Comparison of ENCODE assay signal across 8 mouse cellular contexts in the genomic region with DNA sequence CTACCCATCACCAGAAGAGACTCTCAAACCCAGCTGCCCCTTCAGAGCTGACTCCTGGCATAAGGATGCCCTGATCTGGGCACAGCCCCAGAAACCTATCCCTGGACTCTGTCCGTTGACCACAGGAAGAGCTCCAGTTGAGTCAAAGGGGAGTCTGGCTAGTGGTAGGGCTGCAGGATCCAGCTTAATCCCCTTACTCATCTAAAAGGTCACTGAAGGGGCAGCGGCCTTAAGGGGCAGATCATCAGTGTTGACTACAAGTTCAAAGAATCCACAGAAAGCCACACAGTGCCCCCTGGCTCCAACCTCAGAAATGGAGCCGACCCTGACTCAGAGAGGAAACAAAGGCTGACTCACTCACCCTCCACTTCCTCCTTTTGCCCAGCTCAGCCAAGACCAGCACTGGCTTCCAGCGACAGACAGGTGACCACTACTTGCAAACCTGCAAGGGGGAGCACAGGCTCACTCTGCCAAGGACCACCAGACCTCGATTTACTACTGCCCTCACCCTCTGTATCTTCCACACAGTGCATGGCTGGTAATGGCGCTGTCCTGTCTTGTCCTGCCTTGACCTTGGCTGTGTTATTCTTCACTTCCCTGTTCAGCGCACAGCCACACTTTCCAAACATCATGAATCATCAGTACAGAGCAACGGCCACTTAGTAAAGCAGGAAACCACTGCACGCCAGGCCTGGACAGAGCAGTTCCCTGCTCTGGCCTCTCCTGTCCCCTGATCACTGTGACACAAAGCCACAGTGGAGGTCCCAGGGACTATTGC.
DNase-seq lines count a peak whose midpoint lies in the region; ATAC-seq lines count a peak whose summit lies in the region.

No protein-coding gene starts in this region.

- no peaks in the 10 kb centered on the region for H3K9me3 ChIP-seq in midbrain, embryonic 15.5 days
- no peaks in the 10 kb centered on the region for H3K9me3 ChIP-seq in midbrain, embryonic 13.5 days
- no peaks in the 10 kb centered on the region for H3K9me3 ChIP-seq in limb, embryonic 10.5 days (replicated peaks)

- H3K4me1 ChIP-seq in midbrain, embryonic 15.5 days, result 0 out of 2 replicates have a peak, but pooled peaks cover 3% of the 10 kb centered on the region
- peaks cover 9% of the 10 kb centered on the region for H3K4me1 ChIP-seq in midbrain, embryonic 13.5 days (replicated peaks)
- H3K4me1 ChIP-seq in limb, embryonic 10.5 days, result peaks cover 49% of the 10 kb centered on the region

- H3K4me3 ChIP-seq in midbrain, embryonic 15.5 days, result no peak overlapping the region
- H3K4me3 ChIP-seq in midbrain, embryonic 13.5 days (replicated peaks), result no peak overlapping the region
- H3K4me3 ChIP-seq in limb, embryonic 10.5 days, result no peak overlapping the region

- no peak for ATAC-seq in midbrain, embryonic 15.5 days (replicated peaks)
- no peak for ATAC-seq in midbrain, embryonic 13.5 days

- intact Hi-C loops in heart, postnatal 14 days (cut with DNase I), result no loop called here

- peak; percentile 55 for DNase-seq in embryo, embryonic 11 days
- DNase-seq in heart, postnatal 14 days, result peak; percentile 60 to 65
- no peak for DNase-seq in limb, embryonic 10.5 days (ENCODE audit: low spot score)
- DNase-seq in monocyte, adult 2 months (ENCODE audit: low read depth in 1 of 2, low spot score in 2 of 2), result peak; percentile 91 to 92
- peak; percentile 53 for DNase-seq in urinary bladder, postnatal 25 days (ENCODE audit: low spot score)
- no peak for DNase-seq in testis, postnatal 14 days (ENCODE audit: low spot score)

- 68% methylated on average over 9 of the region's 9 CpGs for WGBS in midbrain, embryonic 15.5 days
- WGBS in midbrain, embryonic 13.5 days, result 69% methylated on average over 9 of the region's 9 CpGs
- 63% methylated on average over 9 of the region's 9 CpGs for WGBS in limb, embryonic 10.5 days

- 0 out of 2 replicates have a peak overlapping the region, but pooled peaks have one; percentile 1 for H3K27ac ChIP-seq in midbrain, embryonic 15.5 days
- H3K27ac ChIP-seq in midbrain, embryonic 13.5 days, result no peak overlapping the region
- H3K27ac ChIP-seq in limb, embryonic 10.5 days, result peak overlapping the region; percentile 76

- no peak overlapping the region for H3K4me2 ChIP-seq in midbrain, embryonic 15.5 days
- H3K4me2 ChIP-seq in midbrain, embryonic 13.5 days (replicated peaks), result no peak overlapping the region

- H3K9ac ChIP-seq in midbrain, embryonic 15.5 days, result no peak overlapping the region
- H3K9ac ChIP-seq in midbrain, embryonic 13.5 days (replicated peaks), result no peak overlapping the region

- H3K36me3 ChIP-seq in midbrain, embryonic 15.5 days (replicated peaks), result no peaks in the 10 kb centered on the region
- no peaks in the 10 kb centered on the region for H3K36me3 ChIP-seq in midbrain, embryonic 13.5 days
- no peaks in the 10 kb centered on the region for H3K36me3 ChIP-seq in limb, embryonic 10.5 days

- no peaks in the 10 kb centered on the region for H3K27me3 ChIP-seq in midbrain, embryonic 15.5 days (replicated peaks)
- no peaks in the 10 kb centered on the region for H3K27me3 ChIP-seq in midbrain, embryonic 13.5 days
- no peaks in the 10 kb centered on the region for H3K27me3 ChIP-seq in limb, embryonic 10.5 days (ENCODE audit: low read depth, poor library complexity, severe bottlenecking)

Comparison
In these comparisons a context has a peak if more than half of its experiments do, and no peak if none do; other contexts are left out.
1. DNase-seq: peak in embryo, embryonic 11 days (single experiment), heart, postnatal 14 days (2 of 2), monocyte, adult 2 months (2 of 2) and urinary bladder, postnatal 25 days (single experiment); none in limb, embryonic 10.5 days (single experiment) and testis, postnatal 14 days (single experiment).